Mouse (Mus musculus) midbrain, embryonic 16.5 days (tissue): ENCODE results near the gene Rbm33. TPM values are rescaled to one million over a fixed set of nuclear protein-coding genes. Genes with fewer than 3 reads are reported as not detected.

Source experiments
- ATAC-seq: fragments of 200-750 bp; cut with Nextera tagmentation; 2 replicates; pipeline ENCODE4 v1.8.0; 2017; ENCODE audit warnings: moderate TSS enrichment
- H3K27ac ChIP-seq: fragments of 300-500 bp; sonication (generic); 2 replicates; pipeline ENCODE4 v1.5.1; 2014; ENCODE audit warnings: mild to moderate bottlenecking, low read length, mixed read lengths
- H3K27me3 ChIP-seq: fragments of 300-500 bp; sonication (generic); 2 replicates; pipeline ENCODE4 v1.6.1; 2014; ENCODE audit warnings: low read depth, low read length, mixed read lengths; ENCODE audit not compliant: control insufficient read depth, insufficient read depth
- H3K36me3 ChIP-seq: fragments of 300-500 bp; sonication (generic); 2 replicates; pipeline ENCODE4 v1.6.1; 2014; ENCODE audit warnings: mild to moderate bottlenecking, low read length, moderate library complexity, mixed read lengths; ENCODE audit not compliant: control insufficient read depth, insufficient read depth
- H3K4me1 ChIP-seq: fragments of 300-500 bp; sonication (generic); 2 replicates; pipeline ENCODE4 v1.6.1; 2014; ENCODE audit warnings: mild to moderate bottlenecking, low read length, mixed read lengths; ENCODE audit not compliant: control insufficient read depth, insufficient read depth
- H3K4me2 ChIP-seq: fragments of 300-500 bp; sonication (generic); 2 replicates; pipeline ENCODE4 v1.6.1; 2014; ENCODE audit warnings: mild to moderate bottlenecking, low read length, mixed read lengths
- H3K4me3 ChIP-seq: fragments of 300-500 bp; sonication (generic); 2 replicates; pipeline ENCODE4 v1.5.1; 2014; ENCODE audit warnings: low read depth, mild to moderate bottlenecking, low read length, moderate library complexity, mixed read lengths
- H3K9ac ChIP-seq: fragments of 300-500 bp; sonication (generic); 2 replicates; pipeline ENCODE4 v1.6.1; 2014; ENCODE audit warnings: low read depth, low read length, mixed read lengths
- H3K9me3 ChIP-seq: fragments of 300-500 bp; sonication (generic); replicated peaks from 2 replicates; pipeline ENCODE4 v1.6.1; 2014; ENCODE audit warnings: mild to moderate bottlenecking, low read length, mixed read lengths; ENCODE audit not compliant: control insufficient read depth, poor library complexity, severe bottlenecking
- WGBS: fragments of 180-500 bp; shearing (Covaris S2); extraction: QIAGEN DNeasy Blood & Tissue Kit; methylation state at CpG from one replicate; pipeline ENCODE4 v1.1.7; 2014; 5-methylcytosine and 5-hydroxymethylcytosine counted together
- polyA plus RNA-seq: library from polyadenylated mRNA; unstranded; fragments of >200 nt; fragmentation: Nextera tagmentation; extraction: Ambion mirVana; gene quantifications from 2 replicates; pipeline ENCODE4 v1.2.1, GENCODE M21; 2015

The Rbm33 gene
- polyA plus RNA-seq, 1 experiment from 2014 or later, result 14.1 TPM

DNA sequence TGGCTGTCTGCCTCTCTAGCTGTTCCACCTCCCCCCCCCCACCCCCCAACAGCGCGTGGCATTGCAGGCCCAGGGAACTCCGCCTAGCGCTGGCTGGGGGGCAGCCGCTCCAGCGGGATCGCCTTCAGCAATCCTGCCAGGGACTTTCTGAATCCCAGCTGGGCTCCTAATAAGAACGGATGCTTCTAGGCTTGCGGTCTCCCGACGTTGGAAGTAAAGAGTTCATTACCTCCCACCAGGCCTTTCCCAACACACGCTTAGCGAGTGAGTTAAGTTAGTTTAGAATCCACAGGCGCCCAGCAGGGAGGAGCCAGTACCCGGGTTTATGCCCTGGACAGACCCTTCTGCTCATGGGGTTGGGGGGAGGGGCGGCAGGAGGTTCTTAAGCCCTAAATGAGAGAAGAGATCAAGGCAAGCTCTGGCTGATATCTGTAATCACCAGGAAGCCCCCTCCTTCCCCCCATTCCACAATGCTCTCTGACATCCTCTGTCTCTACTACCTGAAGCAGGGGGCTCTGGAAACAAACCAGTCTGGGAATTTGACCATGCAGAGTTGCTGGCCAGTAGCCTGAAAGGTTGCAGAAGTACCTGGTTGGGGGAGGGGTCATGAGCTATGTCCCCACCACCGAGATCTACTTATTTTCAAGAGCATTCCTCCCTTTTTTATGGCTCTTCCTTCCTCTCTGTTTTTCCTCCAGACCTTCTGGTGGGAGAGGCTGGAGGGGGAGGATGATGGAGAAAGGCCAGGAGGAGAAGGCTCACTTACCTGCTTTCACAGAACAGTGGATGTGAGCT, 143.8 kb downstream of the Rbm33 start:
- Histone ChIP-seq H3K27ac (no peak overlapping the region), H3K4me3 (no peak overlapping the region), H3K4me2 (no peak overlapping the region), H3K9ac (no peak overlapping the region), H3K36me3 (no peaks in the 10 kb centered on the region), H3K27me3 (peaks cover 72% of the 10 kb centered on the region), H3K9me3 (no peaks in the 10 kb centered on the region), H3K4me1 (peaks cover 37% of the 10 kb centered on the region)
- no peak for ATAC-seq
- WGBS, result 1% methylated on average over 17 of the region's 17 CpGs

DNA sequence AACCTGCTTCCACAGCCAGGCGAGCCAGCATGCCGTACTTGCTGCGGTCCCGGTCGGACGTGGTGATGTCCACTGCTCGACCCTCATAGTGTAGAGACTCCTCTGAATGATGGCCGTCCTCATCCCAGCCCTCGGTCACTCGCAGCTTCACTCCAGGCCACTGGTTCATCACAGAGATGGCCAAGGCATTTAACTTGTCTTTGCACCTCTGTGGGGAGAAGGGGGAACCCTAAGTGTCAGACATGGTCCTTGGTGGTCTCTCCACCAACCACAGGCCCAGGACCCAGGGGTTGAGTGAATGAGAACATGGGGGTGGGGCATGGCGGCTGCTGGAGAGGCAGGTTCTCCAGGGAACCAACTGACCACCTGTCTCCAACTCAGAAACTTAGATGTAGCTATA, 144.5 kb downstream of the Rbm33 start:
- no peak overlapping the region for H3K4me3 ChIP-seq
- H3K9ac ChIP-seq, result no peak overlapping the region
- no peak for ATAC-seq
- no peaks in the 10 kb centered on the region for H3K36me3 ChIP-seq
- H3K4me1 ChIP-seq, result peaks cover 40% of the 10 kb centered on the region
- H3K27me3 ChIP-seq, result peaks cover 70% of the 10 kb centered on the region
- 16% methylated on average over 11 of the region's 11 CpGs for WGBS
- H3K9me3 ChIP-seq, result no peaks in the 10 kb centered on the region
- H3K4me2 ChIP-seq, result no peak overlapping the region
- no peak overlapping the region for H3K27ac ChIP-seq

DNA sequence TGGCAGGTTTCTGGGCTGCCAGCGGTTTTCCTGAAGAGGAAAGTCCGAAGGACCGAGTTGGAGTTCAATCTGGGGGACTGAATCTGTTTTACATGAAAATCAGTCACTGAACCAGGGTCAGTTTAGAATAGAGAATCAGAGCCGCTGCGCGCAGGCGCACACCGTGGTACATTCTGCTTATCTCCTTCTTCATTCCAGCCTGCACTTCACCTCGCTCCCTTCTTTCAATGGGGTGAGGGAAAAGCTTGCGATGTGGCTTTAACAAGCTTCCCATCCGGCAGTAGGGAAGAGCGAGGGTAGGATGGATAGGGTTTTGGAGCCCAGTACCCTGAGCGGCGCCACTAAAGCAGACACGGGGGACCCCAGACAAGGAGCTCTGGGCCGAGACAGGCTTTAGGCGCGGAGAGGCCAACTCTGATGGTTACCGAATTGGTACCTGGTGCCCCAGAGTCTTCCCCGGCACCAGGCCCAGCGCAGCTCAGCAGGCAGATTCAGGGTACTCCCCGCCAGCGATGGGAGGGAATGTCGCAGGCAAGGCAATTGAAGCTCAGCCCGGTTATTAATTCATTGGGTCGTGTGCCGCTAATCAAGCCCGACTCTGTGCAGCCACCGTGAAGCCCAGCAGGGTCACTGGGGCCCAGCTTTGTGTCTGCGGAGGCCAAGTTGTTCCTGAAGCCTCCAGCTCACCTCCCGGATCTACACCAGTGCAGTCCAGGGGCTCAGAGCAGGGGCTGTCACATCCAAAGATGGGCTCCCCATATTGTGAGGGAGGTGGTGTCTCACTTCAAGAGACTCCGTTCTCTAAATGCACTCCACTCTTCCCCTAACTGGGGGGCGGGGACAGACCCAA, 146.0 kb downstream of the Rbm33 start:
- Histone ChIP-seq H3K27me3 (peaks cover 70% of the 10 kb centered on the region), H3K9me3 (no peaks in the 10 kb centered on the region), H3K27ac (no peak overlapping the region), H3K36me3 (no peaks in the 10 kb centered on the region), H3K9ac (peak overlapping the region; percentile 16), H3K4me2 (peak overlapping the region; percentile 87), H3K4me1 (peaks cover 39% of the 10 kb centered on the region), H3K4me3 (peak overlapping the region; percentile 30)
- WGBS, result under 1% methylated on average over 33 of the region's 33 CpGs
- ATAC-seq, result no peak

DNA sequence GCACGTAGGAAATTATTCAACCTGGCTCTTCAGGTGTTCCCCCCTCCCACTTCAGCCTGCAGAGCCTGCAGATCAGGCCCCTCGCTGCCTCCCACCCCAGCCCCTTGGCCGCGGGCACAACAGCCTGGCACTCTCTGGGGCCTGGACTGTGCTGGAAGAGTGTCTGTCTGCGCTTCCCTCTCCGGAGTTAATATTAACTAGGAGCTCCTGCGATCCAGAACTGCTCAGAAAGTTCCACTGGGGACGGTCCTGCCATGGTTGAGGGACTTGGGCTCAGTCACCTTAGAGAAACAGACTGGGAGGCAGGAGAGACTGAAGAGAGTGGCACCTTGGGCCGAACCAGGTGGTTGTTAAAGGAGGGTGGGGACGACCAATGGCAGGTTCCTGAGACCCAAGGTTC, 146.7 kb downstream of the Rbm33 start:
- no peak for ATAC-seq
- H3K9me3 ChIP-seq, result no peaks in the 10 kb centered on the region
- H3K4me3 ChIP-seq, result peak overlapping the region; percentile 58
- H3K27ac ChIP-seq, result no peak overlapping the region
- H3K27me3 ChIP-seq, result peaks cover 73% of the 10 kb centered on the region
- no peak overlapping the region for H3K9ac ChIP-seq
- H3K4me2 ChIP-seq, result peak overlapping the region; percentile 87
- WGBS, result 3% methylated on average over 10 of the region's 10 CpGs
- peaks cover 33% of the 10 kb centered on the region for H3K4me1 ChIP-seq
- no peaks in the 10 kb centered on the region for H3K36me3 ChIP-seq

DNA sequence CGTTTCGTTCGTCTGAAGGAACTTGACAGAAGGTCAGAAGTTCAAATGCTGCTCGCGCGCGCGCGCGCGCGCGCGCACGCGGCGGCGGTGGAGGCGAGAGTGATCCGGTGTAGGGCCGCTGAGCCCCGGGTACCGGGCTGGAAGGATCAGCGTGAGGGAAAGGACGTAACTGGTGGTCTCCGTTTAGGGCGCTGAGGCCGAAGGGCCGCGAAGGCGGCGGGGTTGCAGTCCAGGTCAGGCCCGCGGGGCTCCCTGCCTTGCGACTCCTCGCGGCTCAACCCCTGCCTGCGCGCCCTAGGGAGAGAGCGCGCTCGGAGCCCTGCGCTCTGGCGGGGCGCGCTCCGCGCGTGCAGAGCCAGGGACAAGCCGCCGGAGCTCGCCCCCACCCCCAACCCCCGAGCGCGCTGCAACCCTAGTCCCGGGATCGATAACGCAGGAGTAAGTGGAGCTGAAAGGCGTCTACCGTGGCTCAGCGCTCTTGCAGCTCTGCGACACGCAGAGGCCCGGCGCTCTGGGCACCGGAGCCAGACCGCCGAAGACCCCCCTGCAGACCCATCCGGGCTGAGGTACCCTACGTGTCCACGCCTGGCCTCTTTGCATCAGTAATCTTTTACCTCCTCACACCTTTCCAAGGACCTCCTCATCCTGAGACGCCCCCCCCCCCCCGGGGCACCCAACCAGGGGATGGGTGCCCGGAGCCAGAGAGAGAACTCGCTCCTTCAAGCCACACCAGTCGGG, 147.6 kb downstream of the Rbm33 start:
- Histone ChIP-seq H3K27me3 (peaks cover 70% of the 10 kb centered on the region), H3K9me3 (no peaks in the 10 kb centered on the region), H3K4me2 (peak overlapping the region; percentile 87), H3K36me3 (no peaks in the 10 kb centered on the region), H3K4me1 (peaks cover 27% of the 10 kb centered on the region), H3K9ac (peak overlapping the region; percentile 66), H3K4me3 (peak overlapping the region; percentile 58), H3K27ac (no peak overlapping the region)
- peak; percentile 32 for ATAC-seq
- WGBS, result under 1% methylated on average over 71 of the region's 76 CpGs

DNA sequence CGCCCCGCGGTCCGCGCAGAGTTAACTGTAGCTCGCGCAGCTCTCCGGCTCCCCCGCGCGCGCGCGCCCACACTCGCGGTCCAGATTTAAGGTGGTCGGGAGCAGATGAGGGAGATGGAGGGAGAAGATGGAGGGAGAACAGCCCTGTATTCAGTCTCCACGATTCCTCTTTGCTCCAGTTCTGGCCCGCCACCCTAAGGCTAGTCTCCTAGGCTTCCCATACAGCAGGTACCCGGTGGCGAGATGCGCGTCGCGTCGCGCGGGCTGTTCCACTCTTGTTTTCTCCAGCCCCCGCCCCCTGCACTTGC, 148.1 kb downstream of the Rbm33 start:
- peaks cover 66% of the 10 kb centered on the region for H3K27me3 ChIP-seq
- H3K9ac ChIP-seq, result peak overlapping the region; percentile 66
- peak overlapping the region; percentile 58 for H3K4me3 ChIP-seq
- H3K4me1 ChIP-seq, result peaks cover 24% of the 10 kb centered on the region
- H3K4me2 ChIP-seq, result peak overlapping the region; percentile 87
- no peaks in the 10 kb centered on the region for H3K36me3 ChIP-seq
- no peak overlapping the region for H3K27ac ChIP-seq
- peak; percentile 59 for ATAC-seq
- no peaks in the 10 kb centered on the region for H3K9me3 ChIP-seq
- whole genome bisulfite sequencing, result 0% methylated on average over 29 of the region's 29 CpGs

DNA sequence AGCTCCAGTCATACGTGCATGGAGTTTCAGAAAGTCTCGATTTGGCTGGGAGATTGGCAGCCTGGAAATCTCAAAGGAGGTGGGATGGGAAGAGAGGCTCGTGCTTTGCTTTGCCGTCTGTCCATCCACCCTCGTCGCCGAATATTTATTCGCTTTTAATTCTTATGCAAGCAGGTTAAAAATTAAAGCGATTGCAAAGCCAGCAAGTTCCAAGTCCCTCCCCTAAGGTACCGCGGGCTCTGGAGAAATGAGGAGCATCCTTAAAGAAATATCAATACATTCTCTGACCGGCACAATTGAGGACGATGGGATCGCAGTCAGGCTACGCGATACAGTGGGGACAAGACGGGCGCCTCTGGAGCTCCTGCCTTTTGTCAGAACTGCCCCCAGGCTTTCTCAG, 148.6 kb downstream of the Rbm33 start:
- H3K27ac ChIP-seq, result no peak overlapping the region
- no peaks in the 10 kb centered on the region for H3K36me3 ChIP-seq
- WGBS, result under 1% methylated on average over 18 of the region's 18 CpGs
- peak overlapping the region; percentile 58 for H3K4me3 ChIP-seq
- no peaks in the 10 kb centered on the region for H3K9me3 ChIP-seq
- no peak for ATAC-seq
- peak overlapping the region; percentile 87 for H3K4me2 ChIP-seq
- peak overlapping the region; percentile 66 for H3K9ac ChIP-seq
- peaks cover 22% of the 10 kb centered on the region for H3K4me1 ChIP-seq
- peaks cover 61% of the 10 kb centered on the region for H3K27me3 ChIP-seq

DNA sequence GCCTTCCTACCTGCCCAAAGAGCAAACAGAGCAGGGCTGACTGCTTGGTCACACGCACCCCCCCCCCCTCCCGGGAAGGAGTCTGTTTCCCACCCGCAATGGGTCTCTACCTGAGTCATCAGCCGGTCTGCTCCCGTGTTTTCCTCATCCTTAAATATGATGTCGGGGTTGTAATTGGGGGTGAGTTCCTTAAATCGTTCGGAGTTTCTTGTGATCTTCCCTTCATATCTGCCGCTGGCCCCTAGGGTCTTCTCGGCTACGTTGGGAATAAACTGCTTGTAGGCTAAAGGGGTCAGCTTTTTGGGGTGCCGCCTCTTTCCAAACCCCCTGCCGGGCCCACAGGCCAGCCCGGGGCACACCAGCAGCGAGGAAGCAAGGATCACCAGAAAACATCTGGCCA, 149.4 kb downstream of the Rbm33 start:
- 0 out of 2 replicates have a peak, but pooled peaks have one; percentile 4 for ATAC-seq
- peak overlapping the region; percentile 66 for H3K9ac ChIP-seq
- no peaks in the 10 kb centered on the region for H3K9me3 ChIP-seq
- peak overlapping the region; percentile 87 for H3K4me2 ChIP-seq
- H3K27ac ChIP-seq, result peak overlapping the region; percentile 81
- no peaks in the 10 kb centered on the region for H3K36me3 ChIP-seq
- H3K27me3 ChIP-seq, result peaks cover 55% of the 10 kb centered on the region
- H3K4me1 ChIP-seq, result peaks cover 19% of the 10 kb centered on the region
- peak overlapping the region; percentile 58 for H3K4me3 ChIP-seq
- 0% methylated on average over 15 of the region's 15 CpGs for WGBS
